Mouse (Mus musculus) layer of hippocampus, postnatal 25 days (tissue): ENCODE data around the gene Tkt. TPM values are rescaled to one million over a fixed set of nuclear protein-coding genes. Genes with fewer than 3 reads are reported as not detected.

Experiments used
- DNase-seq, 2 experiments: peaks; one replicate each; pipeline ENCODE4 v3.0.0; 2022; ENCODE audit warnings: mixed read lengths in 2 of 2, low spot score in 1 of 2; ENCODE audit errors: extremely low spot score in 1 of 2
- total RNA-seq, 2 experiments: library from RNA; stranded (reverse); gene quantifications; 2 replicates each; pipeline ENCODE4 v1.2.3; 2021

Tkt gene
- total RNA-seq, 2 experiments from 2014 or later, result 159 to 182 TPM

GRCm38 (mm10) chr14:30581238-30581637, 33.1 kb downstream of the Tkt start:
- no peak for DNase-seq

GRCm38 (mm10) chr14:30584077-30584476, 35.9 kb downstream of the Tkt start:
- DNase-seq, result no peak

GRCm38 (mm10) chr14:30584497-30585251, 36.5 kb downstream of the Tkt start:
- no peak for DNase-seq

GRCm38 (mm10) chr14:30585323-30585722, 37.2 kb downstream of the Tkt start:
- DNase-seq, result no peak

DNA sequence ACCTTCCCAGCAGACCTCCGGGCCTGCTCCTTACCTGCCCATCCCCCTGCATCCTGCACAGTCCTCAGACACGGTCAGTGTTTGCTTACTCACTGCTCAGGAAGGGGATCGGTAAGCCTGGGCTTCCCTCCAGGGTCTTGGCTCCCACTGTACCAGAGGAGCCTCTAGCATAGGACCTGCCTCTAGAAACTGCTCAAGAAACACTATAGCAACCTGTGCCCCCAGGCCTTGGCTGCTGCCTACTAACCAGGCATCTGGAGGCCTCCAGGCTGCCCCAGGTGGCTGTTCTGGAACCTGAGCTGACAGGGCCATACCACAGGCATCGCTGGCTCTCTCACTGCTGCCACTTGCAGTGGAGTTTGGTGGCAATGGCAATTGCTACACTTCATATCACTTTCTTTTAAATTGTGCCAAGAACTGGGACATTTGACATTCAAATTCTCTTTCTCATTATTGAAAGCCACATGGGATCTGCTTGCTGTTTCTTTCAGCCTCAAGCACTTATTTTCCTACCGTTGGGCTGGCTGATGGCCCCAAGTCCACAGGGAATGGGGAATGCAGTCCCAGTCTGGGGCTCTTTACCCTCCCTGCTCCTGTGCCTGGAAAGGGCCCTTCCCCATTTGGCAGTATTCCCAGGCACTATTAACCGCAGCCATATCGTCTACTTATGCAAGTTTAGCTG, 38.8 kb downstream of the Tkt start:
- no peak for DNase-seq

DNA sequence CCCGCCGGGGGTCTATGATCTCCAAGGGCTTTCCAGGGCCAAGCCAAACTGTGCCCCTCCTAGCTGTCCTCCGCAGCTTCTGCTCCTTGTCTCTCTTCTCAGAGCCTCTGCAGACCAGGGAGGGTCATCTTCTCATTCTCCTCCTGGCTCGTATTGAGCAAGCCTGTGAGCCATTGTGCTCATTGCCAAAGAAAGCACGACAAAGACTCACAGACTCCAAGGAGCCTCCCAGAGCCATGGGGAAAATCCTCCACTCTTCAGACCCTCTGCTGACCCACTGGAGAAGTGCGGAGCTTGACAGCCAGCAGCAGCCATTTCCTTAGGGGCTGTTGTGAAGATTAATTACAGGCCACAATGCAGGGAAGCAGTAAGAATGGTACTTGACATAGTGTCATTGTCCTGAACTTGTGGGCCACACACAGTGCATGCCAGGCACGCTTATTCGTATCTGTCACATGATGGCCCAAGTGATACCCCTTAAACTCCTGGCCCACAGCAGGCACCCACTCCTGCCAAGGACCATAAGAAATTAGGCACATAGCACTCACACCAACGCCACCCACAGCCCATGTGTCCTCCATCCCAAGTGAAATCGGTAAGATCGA, 42.0 kb downstream of the Tkt start:
- DNase-seq, result no peak

- no peak for DNase-seq
Observed at GRCm38 (mm10) chr14:30590918-30591317, 42.8 kb downstream of the Tkt start.

GRCm38 (mm10) chr14:30591417-30591816, 43.3 kb downstream of the Tkt start:
- DNase-seq, result peak; percentile 69 to 87

GRCm38 (mm10) chr14:30593279-30594091, 45.3 kb downstream of the Tkt start:
- DNase-seq, result peak; percentile 28

- DNase-seq, result no peak
Observed at GRCm38 (mm10) chr14:30594092-30594695, 46.0 kb downstream of the Tkt start.

GRCm38 (mm10) chr14:30595576-30596313, 47.6 kb downstream of the Tkt start:
- DNase-seq, result no peak

DNA sequence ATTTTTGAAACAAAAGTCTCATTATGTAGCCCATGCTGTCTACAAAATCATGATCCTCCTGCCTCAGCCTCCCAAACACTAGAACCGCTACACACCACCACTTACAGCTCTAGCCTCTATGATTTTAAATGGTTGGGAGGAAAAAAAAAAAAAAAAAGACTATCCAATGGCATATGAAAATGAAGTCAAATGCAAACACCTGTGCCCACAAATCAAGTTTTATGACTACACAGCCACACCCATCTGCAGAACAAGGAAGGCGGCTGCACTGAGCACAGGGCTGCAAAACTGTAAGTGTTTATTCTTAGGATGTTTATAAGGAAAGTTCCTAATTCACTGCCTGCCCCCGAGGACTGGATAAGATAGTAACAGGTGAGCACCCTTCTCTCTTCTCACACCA, 48.2 kb downstream of the Tkt start:
- no peak for DNase-seq

- no peak for DNase-seq
Observed at GRCm38 (mm10) chr14:30597142-30597541, 49.0 kb downstream of the Tkt start.

DNA sequence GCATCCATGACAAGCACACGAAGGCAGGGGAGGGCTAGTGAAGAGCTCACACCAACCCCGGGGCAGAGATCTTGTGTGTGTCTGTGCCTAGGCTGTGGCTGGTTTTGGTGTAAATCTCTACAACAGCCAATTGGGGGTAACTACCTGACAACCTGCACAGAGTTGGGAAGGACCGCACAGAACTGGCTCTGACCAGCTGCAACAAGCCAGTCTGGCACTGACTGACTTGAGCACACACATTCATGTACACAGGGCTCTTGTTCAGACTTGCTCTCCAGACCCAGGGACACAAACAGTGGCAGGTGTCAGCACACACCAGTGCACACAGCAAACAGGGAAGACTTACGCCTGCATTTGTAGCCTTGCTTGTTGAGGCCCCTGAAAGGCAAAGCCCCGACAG, 58.7 kb downstream of the Tkt start:
- no peak for DNase-seq

DNA sequence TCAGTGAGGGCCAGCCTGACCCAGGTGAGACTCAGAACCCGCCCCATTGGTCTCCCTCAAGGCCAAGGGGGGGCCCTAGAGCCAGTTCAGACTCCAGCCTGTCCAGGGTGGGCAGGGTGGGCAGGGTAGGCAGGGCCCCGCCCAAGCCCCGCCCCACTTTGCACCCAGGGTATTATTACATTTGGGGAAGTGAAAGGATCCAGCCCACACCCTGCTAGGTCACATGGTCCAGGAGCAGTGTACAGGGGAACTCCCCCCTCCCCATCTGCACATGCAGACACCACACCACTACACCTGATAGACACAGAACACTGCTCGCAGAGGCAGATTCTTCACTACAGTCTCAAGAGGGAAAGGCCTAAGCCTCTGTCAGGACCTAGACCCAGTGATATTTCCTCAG, 59.5 kb downstream of the Tkt start:
- DNase-seq, result no peak

DNA sequence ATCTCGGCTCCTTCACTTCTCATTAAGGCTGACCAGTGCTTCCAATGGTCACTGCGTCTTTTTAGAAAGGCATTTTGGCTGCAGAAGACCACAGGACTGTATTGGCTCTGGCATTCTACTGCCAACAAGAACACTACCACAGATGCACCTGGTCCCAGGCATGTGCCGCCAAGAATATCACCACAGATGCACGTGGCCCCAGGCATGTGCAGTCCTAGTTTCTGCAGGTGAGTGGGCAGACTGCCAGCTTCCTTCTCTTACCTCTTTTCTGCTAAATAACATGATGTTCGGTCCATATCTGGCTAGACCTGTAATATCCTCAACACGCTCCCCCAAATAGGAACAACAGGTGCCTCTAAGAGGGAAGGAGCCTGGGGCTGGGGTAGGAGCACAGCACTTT, 60.0 kb downstream of the Tkt start:
- no peak for DNase-seq

DNA sequence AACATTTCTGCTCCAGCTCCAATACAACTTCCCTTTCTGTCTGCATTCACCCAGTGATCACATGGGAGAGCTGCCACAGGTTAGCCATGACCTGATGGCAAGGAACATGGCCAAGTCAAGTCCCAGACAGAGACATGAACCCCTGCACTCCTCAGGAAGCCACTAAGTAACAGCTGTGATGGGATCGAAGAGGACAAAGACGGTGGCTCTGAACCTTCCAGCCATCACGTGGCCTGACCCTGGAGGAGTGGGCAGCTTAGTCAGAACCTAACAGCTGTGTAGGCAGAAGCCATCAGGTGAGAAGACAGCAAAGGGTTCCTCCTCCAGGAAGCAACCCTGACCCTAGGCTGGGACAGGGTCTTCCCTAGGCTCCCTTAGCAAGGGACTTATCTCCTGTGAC, 61.3 kb downstream of the Tkt start:
- no peak for DNase-seq

- DNase-seq, result no peak
Observed at GRCm38 (mm10) chr14:30610304-30610703, 62.1 kb downstream of the Tkt start.

DNA sequence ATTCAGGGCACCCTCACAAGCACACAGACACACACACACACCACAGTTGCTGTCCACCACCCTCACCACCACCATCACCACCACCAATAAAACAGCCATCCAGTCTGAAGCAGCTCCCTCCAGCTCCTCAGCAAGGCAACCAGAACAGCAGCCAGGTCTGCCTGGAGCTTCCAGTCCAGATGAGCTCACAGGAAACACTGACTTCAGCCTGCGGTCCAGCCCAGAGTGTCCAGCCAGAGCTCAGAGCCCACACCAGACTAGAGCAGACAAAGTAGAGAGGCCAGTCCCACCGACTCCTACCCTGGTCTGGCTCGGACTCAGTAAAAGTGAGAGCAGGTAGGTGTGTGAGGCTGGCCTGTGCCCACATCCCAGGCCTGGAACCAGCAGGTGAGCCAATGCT, 62.8 kb downstream of the Tkt start:
- no peak for DNase-seq

GRCm38 (mm10) chr14:30612523-30612922, 64.4 kb downstream of the Tkt start:
- DNase-seq, result peak; percentile 62 to 91
